Mouse (Mus musculus) olfactory bulb, adult 2 months (tissue): ENCODE measurements around the gene Gm3460. TPM values are rescaled to one million over a fixed set of nuclear protein-coding genes. Genes with fewer than 3 reads are reported as not detected.
A peak's percentile ranks its signal among the peaks of the same experiment; 100 is the strongest.
"Not testable (repeated sequence)": the region's sequence is repeated elsewhere in the genome, so short reads cannot be mapped to it uniquely, and the experiment has no call there.

ENCODE experiments used
- H3K27ac ChIP-seq: fragments of 200-500 bp; 2 replicates; pipeline ENCODE4 v1.5.1; 2012; ENCODE audit warnings: low read depth, low read length; ENCODE audit not compliant: insufficient read depth
- H3K4me1 ChIP-seq: fragments of 200-500 bp; 2 replicates; pipeline ENCODE4 v1.6.1; 2012; ENCODE audit warnings: low read length; ENCODE audit not compliant: control insufficient read depth, insufficient read depth
- H3K4me3 ChIP-seq: fragments of 200-500 bp; 2 replicates; pipeline ENCODE4 v1.5.1; 2012; ENCODE audit warnings: mild to moderate bottlenecking, low read depth, low read length, moderate library complexity; ENCODE audit not compliant: insufficient read depth
- WGBS: fragments of 180-500 bp; shearing (Covaris S2); methylation state at CpG from one replicate; pipeline ENCODE4 v1.1.7; 2018; 5-methylcytosine and 5-hydroxymethylcytosine counted together
- polyA plus RNA-seq: library from polyadenylated mRNA; stranded (reverse); fragments of >200 nt; gene quantifications from 2 replicates; pipeline ENCODE4 v1.2.4, GENCODE M21; 2012; ENCODE audit warnings: low replicate concordance; ENCODE audit not compliant: missing spikeins, insufficient read depth, insufficient read length

Gm3460 gene
- not detected in 2 replicates for polyA plus RNA-seq

DNA sequence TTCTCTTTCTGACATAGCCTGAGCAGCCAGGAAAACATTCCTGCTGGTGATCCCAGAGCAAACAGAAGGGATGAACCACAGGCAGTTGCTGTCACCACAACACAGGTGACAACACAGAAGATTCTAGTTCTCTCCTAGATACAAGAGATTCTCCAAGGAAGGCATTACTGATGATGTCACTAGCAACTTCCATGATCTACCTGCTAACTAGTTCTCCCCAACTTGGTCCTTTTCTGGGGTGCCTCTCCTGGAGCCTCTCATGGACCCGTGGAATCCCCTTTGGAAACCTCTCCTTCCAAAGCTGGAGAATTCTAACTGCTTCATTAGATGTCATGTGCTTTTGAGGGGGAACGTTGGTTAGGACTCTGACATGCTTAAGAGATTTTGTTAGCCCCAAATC lies at the start of gene Gm3460:
Gene Gm3460 (minus strand): TSS at position 101 of the 400 bp plus-strand sequence.
- H3K4me3 ChIP-seq, H3K4me1 ChIP-seq, H3K27ac ChIP-seq: not testable (repeated sequence)
- WGBS: 50% methylated on average over 1 of the region's 2 CpGs

DNA sequence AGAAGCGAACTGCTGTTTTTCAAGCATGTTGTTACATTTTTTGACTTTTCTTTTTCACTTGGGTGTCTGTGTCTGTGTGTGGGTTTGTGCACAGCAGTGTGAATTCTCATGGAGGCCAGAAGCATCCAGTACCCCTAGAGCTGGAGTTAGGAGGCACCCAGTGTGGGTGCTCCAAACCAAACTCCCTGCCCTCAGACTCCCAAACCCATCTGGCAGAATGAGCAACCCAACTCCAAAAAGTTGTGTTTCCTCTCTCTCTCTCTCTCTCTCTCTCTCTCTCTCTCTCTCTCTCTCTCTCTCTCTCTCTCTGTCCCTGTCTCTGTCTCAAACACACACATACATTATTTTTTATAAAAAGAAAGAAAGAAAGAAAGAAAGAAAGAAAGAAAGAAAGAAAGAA lies 15.8 kb downstream of the Gm3460 start:
- WGBS: no CpG with 5 or more reads among the region's 1 CpGs
- not testable (repeated sequence) for H3K27ac ChIP-seq, H3K4me1 ChIP-seq, H3K4me3 ChIP-seq

DNA sequence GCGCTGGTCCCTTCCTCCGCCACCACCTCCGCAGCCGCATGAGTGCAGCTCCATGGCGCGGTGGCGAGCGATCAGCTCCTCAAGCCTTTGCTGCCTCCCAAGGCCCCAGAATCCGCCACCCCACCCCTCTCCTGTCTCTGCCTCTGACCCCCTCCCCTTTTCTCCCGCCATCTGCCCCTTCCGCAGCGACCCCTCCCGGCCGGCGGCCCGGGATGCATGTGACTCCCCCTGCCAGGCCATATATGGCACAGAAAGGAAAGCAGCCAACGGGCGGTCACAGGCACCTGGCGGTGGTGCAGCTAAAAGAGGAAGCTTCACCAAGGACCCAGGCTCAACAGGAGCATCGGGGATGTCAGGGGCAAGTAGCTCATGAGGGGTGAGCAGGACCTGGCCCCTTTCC lies 17.2 kb downstream of the Gm3460 start:
- 3% methylated on average over 11 of the region's 20 CpGs for WGBS

DNA sequence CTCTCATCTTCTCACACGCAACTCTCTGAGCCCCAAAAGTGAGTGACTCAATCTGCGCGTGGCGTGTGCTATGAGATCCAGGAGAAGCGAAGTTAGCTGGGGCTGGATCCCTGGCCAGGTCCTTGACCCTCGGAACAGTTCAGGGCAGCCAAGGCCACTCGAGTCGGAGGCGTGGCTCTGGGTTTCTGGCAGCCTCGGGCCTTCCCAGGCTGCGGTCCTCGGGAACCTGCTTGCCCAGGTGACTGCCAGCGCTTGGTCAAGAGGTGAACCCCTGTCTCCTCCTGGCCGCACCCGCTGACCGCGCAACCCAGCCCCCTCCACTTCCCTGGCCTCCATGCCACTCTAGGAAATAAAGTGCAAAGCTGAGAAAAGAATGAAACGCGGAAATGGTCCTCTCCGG lies 17.7 kb downstream of the Gm3460 start:
- peak overlapping the region; percentile 35 for H3K4me3 ChIP-seq
- not testable (repeated sequence) for H3K27ac ChIP-seq, H3K4me1 ChIP-seq
- WGBS: 2% methylated on average over 18 of the region's 20 CpGs

More for the DNA sequence above, 17.2 kb downstream of the Gm3460 start:
- H3K4me3 ChIP-seq: peak overlapping the region; percentile 35
- H3K27ac ChIP-seq, H3K4me1 ChIP-seq: not testable (repeated sequence)

DNA sequence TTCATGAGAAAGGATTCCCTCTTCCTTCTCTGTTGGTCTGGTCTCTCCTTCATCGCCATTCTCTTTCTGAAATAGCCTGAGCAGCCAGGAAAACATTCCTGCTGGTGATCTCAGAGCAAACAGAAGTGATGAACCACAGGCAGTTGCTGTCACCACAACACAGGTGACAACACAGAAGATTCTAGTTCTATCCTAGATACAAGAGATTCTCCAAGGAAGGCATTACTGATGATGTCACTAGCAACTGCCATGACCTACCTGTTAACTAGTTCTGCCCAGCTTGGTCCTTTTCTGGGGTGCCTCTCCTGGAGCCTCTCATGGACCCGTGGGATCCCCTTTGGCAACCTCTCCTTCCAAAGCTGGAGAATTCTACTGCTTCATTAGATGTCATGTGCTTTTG lies 31.7 kb downstream of the Gm3460 start, which contains the start of gene Gm3629:
Gene Gm3629 (minus strand): TSS at position 101 of the 400 bp plus-strand sequence.
- WGBS: 57% methylated on average over 1 of the region's 2 CpGs

More for the DNA sequence above, 31.7 kb downstream of the Gm3460 start, which contains the start of gene Gm3629:
- H3K4me1 ChIP-seq, H3K4me3 ChIP-seq, H3K27ac ChIP-seq: not testable (repeated sequence)

Other genes with a start within 250 kb of the Gm3460 start
- gene Gm16440, start 232.1 kb downstream of the Gm3460 start, polyA plus RNA-seq: not detected in 2 replicates
- gene Gm3591, start 209.9 kb downstream of the Gm3460 start, polyA plus RNA-seq: not detected in 2 replicates
- not detected in 2 replicates for gene Gm3594, start 177.8 kb downstream of the Gm3460 start, polyA plus RNA-seq
- not detected in 2 replicates for gene Gm8356, start 85.1 kb downstream of the Gm3460 start, polyA plus RNA-seq
- not detected in 2 replicates for gene Gm3629, start 31.8 kb downstream of the Gm3460 start, polyA plus RNA-seq
- not detected in 2 replicates for gene Gm10251, start 61.8 kb upstream of the Gm3460 start, polyA plus RNA-seq
- gene Gm8050, start 97.8 kb upstream of the Gm3460 start, polyA plus RNA-seq: not detected in 2 replicates
- not detected in 2 replicates for gene Gm3636, start 119.9 kb upstream of the Gm3460 start, polyA plus RNA-seq
- gene Gm8362, start 152.0 kb upstream of the Gm3460 start, polyA plus RNA-seq: not detected in 2 replicates
- not detected in 2 replicates for gene Gm3642, start 217.9 kb upstream of the Gm3460 start, polyA plus RNA-seq